Mouse (Mus musculus): Measurements from ENCODE around the gene Rimklb. TPM values are rescaled to one million over a fixed set of nuclear protein-coding genes. Genes with fewer than 3 reads are reported as not detected.
"Not testable (repeated sequence)": the region's sequence is repeated elsewhere in the genome, so short reads cannot be mapped to it uniquely, and the experiment has no call there.

Gene Rimklb
- polyA plus RNA-seq, 1 experiment from 2014 or later = 12.3 TPM

GRCm38 (mm10) chr6:122495082-122495881, 3.3 kb downstream of the Rimklb start:
- Histone ChIP-seq H3K9ac (no peak overlapping the region), H3K27ac (peak overlapping the region; percentile 89), H3K4me3 (peak overlapping the region; percentile 24), H3K36me3 (no peaks in the 10 kb centered on the region), H3K4me1 (peaks cover 34% of the 10 kb centered on the region), H3K9me3 (no peaks in the 10 kb centered on the region), H3K27me3 (no peaks in the 10 kb centered on the region), H3K4me2 (peak overlapping the region; percentile 49)
- WGBS = 4% methylated on average over 21 of the region's 21 CpGs
- ATAC-seq (ENCODE audit: borderline replicate concordance, extremely low read depth, low FRiP score, low TSS enrichment) = peak; percentile 82

GRCm38 (mm10) chr6:122493799-122494472, 4.6 kb downstream of the Rimklb start:
- Histone ChIP-seq H3K36me3 (no peaks in the 10 kb centered on the region), H3K27ac (no peak overlapping the region), H3K9me3 (no peaks in the 10 kb centered on the region), H3K27me3 (peaks cover 3% of the 10 kb centered on the region; the same call in 1 of the 2 replicates), H3K4me1 (peaks cover 34% of the 10 kb centered on the region), H3K4me3 (no peak overlapping the region), H3K4me2 (no peak overlapping the region), H3K9ac (no peak overlapping the region)
- WGBS = 54% methylated on average over 6 of the region's 6 CpGs
- no peak for ATAC-seq (ENCODE audit: borderline replicate concordance, extremely low read depth, low FRiP score, low TSS enrichment)

DNA sequence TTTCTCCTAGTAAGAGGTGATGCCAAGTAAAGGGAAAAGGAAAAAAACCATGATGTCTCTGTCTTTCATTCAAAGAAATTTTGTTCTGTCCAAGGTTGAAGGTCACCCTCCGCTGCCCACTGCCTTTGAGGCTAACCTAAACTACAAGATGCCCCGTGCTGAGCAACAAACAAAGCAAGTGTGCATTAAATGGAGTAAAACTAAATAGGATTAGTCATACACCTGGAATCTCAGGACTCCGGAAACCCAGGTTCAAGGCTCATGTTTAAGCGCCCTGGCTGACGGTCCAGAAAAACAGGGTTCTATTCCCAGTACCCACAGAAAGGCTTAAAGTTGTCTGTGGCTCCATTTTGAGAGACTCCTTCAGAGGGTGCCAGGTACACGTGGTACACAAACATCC, 6.1 kb downstream of the Rimklb start:
- Histone ChIP-seq H3K9ac (no peak overlapping the region), H3K4me2 (peak overlapping the region; percentile 68; the same call in 1 of the 2 replicates)

DNA sequence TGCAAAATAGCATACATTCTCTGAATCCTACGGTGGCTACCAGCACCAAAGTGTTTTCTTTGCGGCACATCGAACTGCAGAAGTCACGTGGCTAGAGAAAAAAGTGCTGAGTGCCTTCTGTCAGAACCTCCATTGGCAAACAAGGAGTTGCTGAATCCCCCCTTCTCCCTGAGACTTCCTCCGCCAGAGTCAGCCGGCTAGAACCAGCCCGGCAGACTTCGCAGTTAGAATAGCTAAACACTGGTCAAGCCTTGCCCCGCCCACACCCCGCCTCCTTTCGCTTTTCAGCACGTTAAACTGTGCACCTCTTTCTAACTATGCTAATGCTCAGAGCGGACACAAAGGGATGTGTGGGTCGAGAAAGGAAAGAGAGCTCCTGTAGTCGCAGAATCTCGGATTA, 7.0 kb downstream of the Rimklb start:
- Histone ChIP-seq H3K4me3 (peak overlapping the region; percentile 44), H3K36me3 (no peaks in the 10 kb centered on the region), H3K27me3 (peaks cover 18% of the 10 kb centered on the region; the same call in 1 of the 2 replicates), H3K4me1 (peaks cover 34% of the 10 kb centered on the region), H3K9ac (peak overlapping the region; percentile 40), H3K4me2 (peak overlapping the region; percentile 68), H3K27ac (peak overlapping the region; percentile 77), H3K9me3 (no peaks in the 10 kb centered on the region)
- peak; percentile 81; the same call in 1 of the 2 replicates for ATAC-seq (ENCODE audit: borderline replicate concordance, extremely low read depth, low FRiP score, low TSS enrichment)
- WGBS = under 1% methylated on average over 16 of the region's 16 CpGs

More for the DNA sequence above, 6.1 kb downstream of the Rimklb start:
- no peaks in the 10 kb centered on the region for H3K9me3 ChIP-seq
- no peak for ATAC-seq (ENCODE audit: borderline replicate concordance, extremely low read depth, low FRiP score, low TSS enrichment)
- peaks cover 34% of the 10 kb centered on the region for H3K4me1 ChIP-seq
- H3K27me3 ChIP-seq = peaks cover 15% of the 10 kb centered on the region; the same call in 1 of the 2 replicates
- H3K4me3 ChIP-seq = no peak overlapping the region
- no peak overlapping the region for H3K27ac ChIP-seq
- H3K36me3 ChIP-seq = no peaks in the 10 kb centered on the region
- WGBS = 33% methylated on average over 6 of the region's 6 CpGs

GRCm38 (mm10) chr6:122490929-122491512, 7.5 kb downstream of the Rimklb start:
- WGBS = 20% methylated on average over 15 of the region's 15 CpGs
- H3K27me3 ChIP-seq = peaks cover 18% of the 10 kb centered on the region; the same call in 1 of the 2 replicates
- peak overlapping the region; percentile 44 for H3K4me3 ChIP-seq
- peaks cover 30% of the 10 kb centered on the region for H3K4me1 ChIP-seq
- ATAC-seq (ENCODE audit: borderline replicate concordance, extremely low read depth, low FRiP score, low TSS enrichment) = no peak
- no peaks in the 10 kb centered on the region for H3K36me3 ChIP-seq
- peak overlapping the region; percentile 68 for H3K4me2 ChIP-seq
- peak overlapping the region; percentile 77 for H3K27ac ChIP-seq
- H3K9ac ChIP-seq = peak overlapping the region; percentile 40; the same call in 1 of the 2 replicates
- H3K9me3 ChIP-seq = no peaks in the 10 kb centered on the region

GRCm38 (mm10) chr6:122486297-122487117, 12.1 kb downstream of the Rimklb start:
- H3K27me3 ChIP-seq = peaks cover 21% of the 10 kb centered on the region; the same call in 1 of the 2 replicates
- H3K9ac ChIP-seq = peak overlapping the region; percentile 56
- 1% methylated on average over 49 of the region's 111 CpGs for WGBS
- peak; percentile 71 for ATAC-seq (ENCODE audit: borderline replicate concordance, extremely low read depth, low FRiP score, low TSS enrichment)
- H3K4me3 ChIP-seq = peak overlapping the region; percentile 77
- H3K36me3 ChIP-seq = no peaks in the 10 kb centered on the region
- 0 out of 2 replicates have a peak, but pooled peaks cover 4% of the 10 kb centered on the region for H3K4me1 ChIP-seq
- no peaks in the 10 kb centered on the region for H3K9me3 ChIP-seq
- peak overlapping the region; percentile 86 for H3K4me2 ChIP-seq
- no peak overlapping the region for H3K27ac ChIP-seq

DNA sequence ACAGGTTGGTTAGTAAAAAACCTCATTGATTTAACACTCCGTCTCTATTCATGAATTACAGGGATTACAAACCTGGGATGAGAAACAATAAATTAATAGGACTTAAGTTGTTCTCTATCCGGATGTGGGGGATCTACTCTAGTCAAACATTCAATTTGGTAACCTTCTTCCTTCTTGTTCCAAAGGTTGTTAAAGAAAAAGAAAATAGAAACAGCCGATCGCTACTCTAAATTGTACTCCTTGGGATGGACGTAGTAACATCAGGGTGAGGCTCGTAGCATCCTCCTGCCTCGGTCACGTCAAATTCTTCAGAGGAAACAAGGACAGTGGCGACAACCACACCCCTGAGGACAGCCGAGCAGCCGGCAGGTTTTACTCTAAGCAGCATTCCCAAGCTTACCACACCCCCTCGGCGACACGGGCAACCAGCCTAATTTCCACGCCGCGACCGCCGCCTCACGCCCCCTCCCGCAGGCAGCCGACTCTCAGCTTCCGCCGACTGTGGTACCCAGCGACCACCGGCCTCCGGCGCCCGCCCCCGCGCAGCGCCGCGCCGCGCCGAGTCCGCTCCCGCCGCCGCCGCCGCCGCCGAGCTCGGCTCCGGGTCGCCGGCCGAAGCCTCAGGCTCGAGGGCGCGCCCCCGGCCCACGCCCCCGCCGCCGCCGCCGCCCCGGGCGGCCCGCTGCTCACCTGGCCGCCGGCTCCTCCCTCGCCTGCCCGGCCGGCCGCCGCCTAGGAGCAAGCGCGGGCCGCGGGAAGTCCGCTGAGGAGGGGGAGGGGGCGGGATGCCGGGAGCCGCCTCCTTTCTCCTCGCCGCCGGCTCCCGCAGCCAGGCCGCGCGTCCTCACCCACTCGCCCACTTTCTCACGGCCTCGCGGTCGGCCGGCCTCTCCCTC, 12.9 kb downstream of the Rimklb start:
- WGBS = 1% methylated on average over 52 of the region's 91 CpGs
- no peaks in the 10 kb centered on the region for H3K4me1 ChIP-seq
- H3K9me3 ChIP-seq = no peaks in the 10 kb centered on the region
- H3K4me3 ChIP-seq = peak overlapping the region; percentile 77
- ATAC-seq (ENCODE audit: borderline replicate concordance, extremely low read depth, low FRiP score, low TSS enrichment) = peak; percentile 74; the same call in 1 of the 2 replicates
- no peaks in the 10 kb centered on the region for H3K36me3 ChIP-seq
- peaks cover 21% of the 10 kb centered on the region; the same call in 1 of the 2 replicates for H3K27me3 ChIP-seq
- peak overlapping the region; percentile 86 for H3K4me2 ChIP-seq
- no peak overlapping the region for H3K27ac ChIP-seq
- peak overlapping the region; percentile 56 for H3K9ac ChIP-seq

- Histone ChIP-seq H3K27ac (no peak overlapping the region), H3K4me3 (no peak overlapping the region), H3K27me3 (no peaks in the 10 kb centered on the region), H3K9me3 (no peaks in the 10 kb centered on the region), H3K4me2 (no peak overlapping the region), H3K36me3 (no peaks in the 10 kb centered on the region), H3K4me1 (no peaks in the 10 kb centered on the region), H3K9ac (no peak overlapping the region)
- ATAC-seq (ENCODE audit: borderline replicate concordance, extremely low read depth, low FRiP score, low TSS enrichment) = no peak
- WGBS = 56% methylated on average over 3 of the region's 3 CpGs
Observed at GRCm38 (mm10) chr6:122478062-122478461, 20.5 kb downstream of the Rimklb start.

- H3K36me3 ChIP-seq; H3K4me2 ChIP-seq; H3K9me3 ChIP-seq; H3K9ac ChIP-seq; H3K4me1 ChIP-seq; H3K27ac ChIP-seq; ATAC-seq (ENCODE audit: borderline replicate concordance, extremely low read depth, low FRiP score, low TSS enrichment); H3K27me3 ChIP-seq; H3K4me3 ChIP-seq: not testable (repeated sequence)
- 88% methylated on average over 3 of the region's 3 CpGs for WGBS
Observed at GRCm38 (mm10) chr6:122471461-122471860, 27.1 kb downstream of the Rimklb start.

DNA sequence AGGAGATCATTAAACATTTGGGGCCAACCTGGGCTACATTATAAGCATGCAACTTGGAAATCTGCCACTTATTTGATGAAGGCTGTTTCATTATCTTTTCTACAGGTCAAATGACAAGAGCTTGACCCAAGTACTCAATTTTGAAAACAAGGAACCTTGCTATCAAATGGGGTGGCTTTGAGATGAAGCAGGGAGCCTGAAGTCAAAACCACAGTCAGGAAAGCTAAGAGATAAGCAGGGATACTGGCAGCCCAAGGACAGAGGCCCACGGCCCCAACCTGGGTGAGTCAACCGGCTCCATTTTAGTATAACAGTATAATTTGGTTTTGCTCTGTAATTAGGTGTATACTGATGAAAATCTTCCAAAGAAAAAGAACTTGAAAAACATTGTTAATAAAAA, 28.3 kb downstream of the Rimklb start:
- H3K9ac ChIP-seq = no peak overlapping the region
- 79% methylated on average over 2 of the region's 2 CpGs for WGBS
- no peak overlapping the region for H3K4me2 ChIP-seq

More for the DNA sequence above, 28.3 kb downstream of the Rimklb start:
- no peaks in the 10 kb centered on the region for H3K27me3 ChIP-seq
- ATAC-seq (ENCODE audit: borderline replicate concordance, extremely low read depth, low FRiP score, low TSS enrichment) = no peak
- no peaks in the 10 kb centered on the region for H3K4me1 ChIP-seq
- no peaks in the 10 kb centered on the region for H3K9me3 ChIP-seq
- no peak overlapping the region for H3K27ac ChIP-seq
- H3K36me3 ChIP-seq = no peaks in the 10 kb centered on the region
- no peak overlapping the region for H3K4me3 ChIP-seq

Data from lung, embryonic 15.5 days (tissue).